Mouse (Mus musculus) hindbrain, embryonic 12.5 days (tissue): ENCODE results near the gene Meis2. TPM values are rescaled to one million over a fixed set of nuclear protein-coding genes. Genes with fewer than 3 reads are reported as not detected.

ENCODE experiments used
- ATAC-seq: fragments of 200-750 bp; cut with Nextera tagmentation; 2 replicates; pipeline ENCODE4 v1.8.0; 2017; ENCODE audit warnings: moderate TSS enrichment; ENCODE audit not compliant: low FRiP score
- H3K27ac ChIP-seq: fragments of 300-500 bp; sonication (generic); 2 replicates; pipeline ENCODE4 v1.5.1; 2016; ENCODE audit warnings: mild to moderate bottlenecking
- H3K27me3 ChIP-seq: fragments of 300-500 bp; sonication (generic); 2 replicates; pipeline ENCODE4 v1.6.1; 2016; ENCODE audit warnings: mild to moderate bottlenecking
- H3K36me3 ChIP-seq: fragments of 300-500 bp; sonication (generic); 2 replicates; pipeline ENCODE4 v1.6.1; 2016; ENCODE audit warnings: mild to moderate bottlenecking
- H3K4me1 ChIP-seq: fragments of 300-500 bp; sonication (generic); 2 replicates; pipeline ENCODE4 v1.6.1; 2016
- H3K4me2 ChIP-seq: fragments of 300-500 bp; sonication (generic); replicated peaks from 2 replicates; pipeline ENCODE4 v1.6.1; 2016; ENCODE audit warnings: mild to moderate bottlenecking
- H3K4me3 ChIP-seq: fragments of 300-500 bp; sonication (generic); 2 replicates; pipeline ENCODE4 v1.5.1; 2016; ENCODE audit warnings: mild to moderate bottlenecking
- H3K9ac ChIP-seq: fragments of 300-500 bp; sonication (generic); 2 replicates; pipeline ENCODE4 v1.6.1; 2016; ENCODE audit warnings: mild to moderate bottlenecking, moderate library complexity
- H3K9me3 ChIP-seq: fragments of 300-500 bp; sonication (generic); replicated peaks from 2 replicates; pipeline ENCODE4 v1.6.1; 2016; ENCODE audit warnings: mild to moderate bottlenecking
- WGBS: fragments of 180-500 bp; shearing (Covaris S2); methylation state at CpG from one replicate; pipeline ENCODE4 v1.1.7; 2016; 5-methylcytosine and 5-hydroxymethylcytosine counted together
- polyA plus RNA-seq: library from polyadenylated mRNA; unstranded; fragments of >200 nt; fragmentation: Nextera tagmentation; extraction: Ambion mirVana; gene quantifications from 2 replicates; pipeline ENCODE4 v1.2.1, GENCODE M21; 2016

The Meis2 gene
- polyA plus RNA-seq, 1 experiment from 2014 or later: 130 TPM

GRCm38 (mm10) chr2:115980490-115980889 lies 85.1 kb downstream of the Meis2 start:
- no peaks in the 10 kb centered on the region for H3K9me3 ChIP-seq
- H3K4me1 ChIP-seq: peaks cover 29% of the 10 kb centered on the region
- H3K36me3 ChIP-seq: 0 out of 2 replicates have a peak, but pooled peaks cover 4% of the 10 kb centered on the region
- no peak overlapping the region for H3K4me2 ChIP-seq
- no peaks in the 10 kb centered on the region for H3K27me3 ChIP-seq
- peak overlapping the region; percentile 64 for H3K27ac ChIP-seq
- ATAC-seq: peak; percentile 30; the same call in 1 of the 2 replicates
- no peak overlapping the region for H3K4me3 ChIP-seq
- no peak overlapping the region for H3K9ac ChIP-seq

GRCm38 (mm10) chr2:115979683-115980476 lies 85.8 kb downstream of the Meis2 start:
- peak overlapping the region; percentile 75 for H3K27ac ChIP-seq
- H3K9me3 ChIP-seq: no peaks in the 10 kb centered on the region
- H3K4me3 ChIP-seq: no peak overlapping the region
- 0 out of 2 replicates have a peak, but pooled peaks cover 4% of the 10 kb centered on the region for H3K36me3 ChIP-seq
- H3K4me1 ChIP-seq: peaks cover 29% of the 10 kb centered on the region
- H3K9ac ChIP-seq: no peak overlapping the region
- peak; percentile 88 for ATAC-seq
- H3K27me3 ChIP-seq: no peaks in the 10 kb centered on the region
- 37% methylated on average over 14 of the region's 14 CpGs for WGBS
- H3K4me2 ChIP-seq: no peak overlapping the region

- Histone ChIP-seq H3K9ac (no peak overlapping the region), H3K4me1 (peaks cover 29% of the 10 kb centered on the region), H3K27me3 (no peaks in the 10 kb centered on the region), H3K4me3 (no peak overlapping the region), H3K4me2 (no peak overlapping the region), H3K36me3 (0 out of 2 replicates have a peak, but pooled peaks cover 4% of the 10 kb centered on the region), H3K27ac (no peak overlapping the region), H3K9me3 (no peaks in the 10 kb centered on the region)
- ATAC-seq: no peak
- 67% methylated on average over 5 of the region's 5 CpGs for WGBS
Observed at GRCm38 (mm10) chr2:115978666-115979065, 87.0 kb downstream of the Meis2 start.

- no peak for ATAC-seq
- H3K27ac ChIP-seq: no peak overlapping the region
- no peak overlapping the region for H3K9ac ChIP-seq
- 0 out of 2 replicates have a peak, but pooled peaks cover 4% of the 10 kb centered on the region for H3K36me3 ChIP-seq
- H3K4me3 ChIP-seq: no peak overlapping the region
- no peaks in the 10 kb centered on the region for H3K9me3 ChIP-seq
- H3K4me1 ChIP-seq: peaks cover 3% of the 10 kb centered on the region; the same call in 1 of the 2 replicates
- H3K4me2 ChIP-seq: no peak overlapping the region
- 86% methylated on average over 3 of the region's 3 CpGs for WGBS
- H3K27me3 ChIP-seq: no peaks in the 10 kb centered on the region
Observed at GRCm38 (mm10) chr2:115971296-115971805, 94.3 kb downstream of the Meis2 start.

- Histone ChIP-seq H3K27ac (no peak overlapping the region), H3K4me2 (no peak overlapping the region), H3K9me3 (no peaks in the 10 kb centered on the region), H3K27me3 (no peaks in the 10 kb centered on the region), H3K4me1 (peaks cover 3% of the 10 kb centered on the region; the same call in 1 of the 2 replicates), H3K4me3 (no peak overlapping the region), H3K9ac (no peak overlapping the region), H3K36me3 (no peaks in the 10 kb centered on the region)
- ATAC-seq: no peak
- WGBS: 81% methylated on average over 9 of the region's 9 CpGs
Observed at GRCm38 (mm10) chr2:115970091-115970820, 95.4 kb downstream of the Meis2 start.

GRCm38 (mm10) chr2:115969201-115969600 lies 96.4 kb downstream of the Meis2 start:
- no peak overlapping the region for H3K9ac ChIP-seq
- H3K4me2 ChIP-seq: no peak overlapping the region
- H3K4me1 ChIP-seq: peaks cover 9% of the 10 kb centered on the region; the same call in 1 of the 2 replicates
- WGBS: 74% methylated on average over 8 of the region's 8 CpGs
- H3K27ac ChIP-seq: no peak overlapping the region
- H3K4me3 ChIP-seq: no peak overlapping the region
- H3K36me3 ChIP-seq: no peaks in the 10 kb centered on the region
- H3K27me3 ChIP-seq: no peaks in the 10 kb centered on the region
- no peaks in the 10 kb centered on the region for H3K9me3 ChIP-seq
- no peak for ATAC-seq

- no peak for ATAC-seq
- no peak overlapping the region for H3K27ac ChIP-seq
- H3K4me2 ChIP-seq: no peak overlapping the region
- no peaks in the 10 kb centered on the region for H3K36me3 ChIP-seq
- no peaks in the 10 kb centered on the region for H3K27me3 ChIP-seq
- 86% methylated on average over 3 of the region's 3 CpGs for WGBS
- no peaks in the 10 kb centered on the region for H3K9me3 ChIP-seq
- peaks cover 16% of the 10 kb centered on the region for H3K4me1 ChIP-seq
- no peak overlapping the region for H3K4me3 ChIP-seq
- H3K9ac ChIP-seq: no peak overlapping the region
Observed at GRCm38 (mm10) chr2:115964911-115965310, 100.7 kb downstream of the Meis2 start.

- peaks cover 16% of the 10 kb centered on the region for H3K4me1 ChIP-seq
- H3K36me3 ChIP-seq: no peaks in the 10 kb centered on the region
- WGBS: 30% methylated on average over 5 of the region's 5 CpGs
- peak overlapping the region; percentile 40 for H3K27ac ChIP-seq
- ATAC-seq: no peak
- H3K4me3 ChIP-seq: no peak overlapping the region
- H3K27me3 ChIP-seq: no peaks in the 10 kb centered on the region
- H3K9me3 ChIP-seq: no peaks in the 10 kb centered on the region
- H3K9ac ChIP-seq: no peak overlapping the region
- H3K4me2 ChIP-seq: no peak overlapping the region
Observed at GRCm38 (mm10) chr2:115963293-115963835, 102.3 kb downstream of the Meis2 start.

- no peak overlapping the region for H3K4me3 ChIP-seq
- no peak overlapping the region for H3K4me2 ChIP-seq
- H3K36me3 ChIP-seq: no peaks in the 10 kb centered on the region
- no peaks in the 10 kb centered on the region for H3K9me3 ChIP-seq
- no peak overlapping the region for H3K9ac ChIP-seq
- ATAC-seq: no peak
- no peaks in the 10 kb centered on the region for H3K27me3 ChIP-seq
- H3K4me1 ChIP-seq: peaks cover 16% of the 10 kb centered on the region
- H3K27ac ChIP-seq: peak overlapping the region; percentile 40; the same call in 1 of the 2 replicates
- 63% methylated on average over 3 of the region's 3 CpGs for WGBS
Observed at GRCm38 (mm10) chr2:115962728-115963127, 102.9 kb downstream of the Meis2 start.

GRCm38 (mm10) chr2:115962113-115962512 lies 103.5 kb downstream of the Meis2 start:
- H3K4me1 ChIP-seq: peaks cover 16% of the 10 kb centered on the region
- no peaks in the 10 kb centered on the region for H3K9me3 ChIP-seq
- no peak overlapping the region for H3K4me3 ChIP-seq
- H3K36me3 ChIP-seq: no peaks in the 10 kb centered on the region
- WGBS: 72% methylated on average over 2 of the region's 2 CpGs
- no peak overlapping the region for H3K27ac ChIP-seq
- H3K4me2 ChIP-seq: no peak overlapping the region
- H3K27me3 ChIP-seq: no peaks in the 10 kb centered on the region
- no peak overlapping the region for H3K9ac ChIP-seq
- no peak for ATAC-seq

- H3K36me3 ChIP-seq: no peaks in the 10 kb centered on the region
- H3K9ac ChIP-seq: no peak overlapping the region
- 92% methylated on average over 7 of the region's 7 CpGs for WGBS
- H3K4me2 ChIP-seq: no peak overlapping the region
- H3K27me3 ChIP-seq: no peaks in the 10 kb centered on the region
- H3K27ac ChIP-seq: no peak overlapping the region
- H3K4me3 ChIP-seq: no peak overlapping the region
- no peaks in the 10 kb centered on the region for H3K9me3 ChIP-seq
- H3K4me1 ChIP-seq: peaks cover 16% of the 10 kb centered on the region
- ATAC-seq: no peak
Observed at GRCm38 (mm10) chr2:115960615-115961014, 105.0 kb downstream of the Meis2 start.

- H3K27ac ChIP-seq: no peak overlapping the region
- ATAC-seq: no peak
- H3K4me3 ChIP-seq: no peak overlapping the region
- WGBS: 76% methylated on average over 2 of the region's 2 CpGs
- no peaks in the 10 kb centered on the region for H3K9me3 ChIP-seq
- no peaks in the 10 kb centered on the region for H3K36me3 ChIP-seq
- no peaks in the 10 kb centered on the region for H3K27me3 ChIP-seq
- no peak overlapping the region for H3K4me2 ChIP-seq
- no peaks in the 10 kb centered on the region for H3K4me1 ChIP-seq
- H3K9ac ChIP-seq: no peak overlapping the region
Observed at GRCm38 (mm10) chr2:115956786-115957185, 108.9 kb downstream of the Meis2 start.
